Mouse (Mus musculus): Measurements from ENCODE around the gene Rab11fip4.
A peak's percentile ranks its signal among the peaks of the same experiment; 100 is the strongest.

Rab11fip4 gene

DNA sequence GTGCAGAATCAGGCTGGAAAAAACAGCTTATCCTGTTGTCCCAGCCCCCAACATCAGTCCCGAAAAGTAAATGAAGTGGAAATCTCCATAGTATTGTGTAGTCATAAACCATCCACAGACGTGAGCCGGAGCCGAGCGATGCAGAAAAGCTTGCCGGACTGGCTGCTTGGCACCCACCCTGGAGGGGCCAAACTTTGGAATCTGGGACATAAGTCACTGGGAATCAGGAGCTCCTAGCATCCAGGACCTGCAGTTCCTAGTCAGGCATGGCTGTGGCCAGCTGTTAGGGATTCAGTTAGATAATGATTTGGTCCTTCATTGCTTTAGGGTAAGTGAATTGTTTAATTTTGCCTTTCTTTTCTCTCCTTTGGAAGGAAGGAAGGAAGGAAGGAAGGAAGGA is 122.2 kb downstream of the Rab11fip4 start:
- no peak for DNase-seq (ENCODE audit: low spot score in 2 of 2)

GRCm38 (mm10) chr11:79713678-79714077 is 122.7 kb downstream of the Rab11fip4 start:
- DNase-seq (ENCODE audit: low spot score in 2 of 2): no peak

GRCm38 (mm10) chr11:79714082-79714742 is 123.2 kb downstream of the Rab11fip4 start:
- no peak for DNase-seq (ENCODE audit: low spot score in 2 of 2)

DNA sequence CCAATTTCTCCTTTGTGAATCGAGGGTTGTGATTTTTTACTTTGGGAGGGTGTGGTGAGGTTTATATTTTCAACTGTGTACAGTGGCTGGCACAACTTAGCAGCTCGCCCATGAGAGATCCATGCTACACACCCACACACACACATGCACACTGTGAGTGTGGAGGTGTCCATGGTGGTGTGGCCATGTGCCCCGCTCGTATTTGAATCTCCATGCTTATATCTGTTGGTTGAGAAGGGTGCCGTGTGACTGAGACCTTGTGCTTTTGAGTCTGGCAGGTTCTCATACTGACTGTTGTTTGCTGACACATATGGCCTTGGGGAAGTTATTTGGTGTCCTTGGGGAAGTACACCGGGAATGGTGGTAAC is 123.7 kb downstream of the Rab11fip4 start:
- DNase-seq (ENCODE audit: low spot score in 2 of 2): no peak

- DNase-seq (ENCODE audit: low spot score in 2 of 2): peak in 1 of 2 experiments; percentile 13
Observed at GRCm38 (mm10) chr11:79715316-79715715, 124.3 kb downstream of the Rab11fip4 start.

DNA sequence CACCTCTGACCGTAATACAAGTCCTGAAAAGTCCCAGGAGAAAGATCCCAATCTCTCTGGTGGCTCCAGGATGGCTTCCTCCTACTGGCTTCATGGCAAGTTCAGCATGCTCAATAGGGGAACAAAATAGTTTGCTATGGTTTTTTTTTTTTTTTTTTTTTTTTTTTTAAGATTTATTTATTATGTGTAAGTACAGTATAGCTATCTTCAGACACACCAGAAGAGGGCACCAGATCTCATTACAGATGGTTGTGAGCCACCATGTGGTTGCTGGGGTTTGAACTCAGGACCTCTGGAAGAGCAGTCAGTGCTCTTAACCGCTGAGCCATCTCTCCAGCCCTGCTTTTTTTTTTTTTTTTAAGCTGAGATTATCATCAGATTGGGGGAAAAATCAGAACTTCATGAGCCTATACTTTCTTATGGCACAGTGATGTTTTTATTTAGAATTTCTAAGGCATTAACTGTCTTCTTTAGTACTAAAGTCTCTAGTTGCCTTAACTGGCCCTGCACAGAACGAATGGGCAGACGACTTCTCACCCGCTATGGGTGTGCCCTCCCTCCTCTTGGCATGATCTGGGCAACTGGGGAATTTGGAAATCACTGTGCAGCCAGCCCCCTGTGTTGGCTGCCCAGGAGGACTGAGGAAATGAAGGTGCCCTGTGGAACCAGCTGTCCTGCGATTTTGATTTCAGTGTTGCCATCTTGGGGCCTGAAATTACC is 124.9 kb downstream of the Rab11fip4 start:
- DNase-seq (ENCODE audit: low spot score in 2 of 2): no peak

DNA sequence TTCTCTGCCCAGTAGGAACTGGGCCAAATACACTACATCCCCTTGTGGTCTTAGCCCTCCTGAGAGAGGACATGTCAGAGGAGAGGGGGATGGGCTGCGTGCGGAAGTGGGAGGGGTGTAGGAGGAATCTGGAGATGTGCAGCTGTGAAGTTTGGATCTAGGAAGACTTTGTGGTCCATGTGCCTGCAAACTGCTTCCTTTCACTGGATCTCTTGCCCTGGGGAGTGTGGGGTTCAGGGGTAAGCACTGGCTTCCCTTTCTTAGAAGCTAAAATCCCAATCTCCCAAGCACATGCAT is 125.4 kb downstream of the Rab11fip4 start:
- no peak for DNase-seq (ENCODE audit: low spot score in 2 of 2)

- DNase-seq (ENCODE audit: low spot score in 2 of 2): no peak
Observed at GRCm38 (mm10) chr11:79717271-79717670, 126.3 kb downstream of the Rab11fip4 start.

DNA sequence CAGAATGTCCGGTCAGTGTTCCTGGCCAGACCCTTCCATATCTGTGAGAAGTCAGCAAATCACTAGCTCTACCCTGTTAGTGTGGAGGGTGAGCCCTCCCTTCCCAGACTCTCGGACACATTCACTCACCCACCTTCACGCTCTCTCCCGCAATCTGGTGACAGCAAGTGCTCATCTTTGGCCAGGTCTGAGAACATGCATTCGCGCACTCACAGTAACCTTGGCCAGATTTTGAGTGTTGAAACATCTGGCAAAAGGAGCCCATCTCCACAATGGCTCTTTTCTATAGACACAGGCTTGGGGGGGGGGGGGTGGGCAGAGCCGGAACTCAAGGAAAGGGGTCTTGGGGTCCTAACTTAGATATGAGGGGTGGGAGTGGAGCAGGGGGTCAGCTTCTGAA is 126.8 kb downstream of the Rab11fip4 start:
- DNase-seq (ENCODE audit: low spot score in 2 of 2): no peak

DNA sequence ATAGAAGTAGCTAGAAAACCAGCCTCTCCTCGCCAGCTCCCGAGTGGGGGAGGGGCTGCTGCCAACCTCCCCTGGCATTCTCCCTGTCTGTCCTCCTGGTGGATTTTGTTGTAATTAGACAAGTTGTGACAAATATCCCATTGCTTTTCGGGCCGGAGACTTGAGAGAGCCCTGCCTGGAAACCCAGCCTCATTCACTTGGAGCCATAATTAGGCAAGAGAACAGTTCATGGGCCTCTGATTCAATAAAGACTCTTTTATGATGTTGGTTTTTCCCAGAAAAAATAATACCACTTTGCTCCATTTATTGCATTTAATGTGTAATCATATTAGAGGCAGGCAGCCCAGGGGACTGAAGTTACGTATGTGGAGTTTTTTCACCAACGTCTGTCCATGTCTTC is 127.2 kb downstream of the Rab11fip4 start:
- DNase-seq (ENCODE audit: low spot score in 2 of 2): no peak

- DNase-seq (ENCODE audit: low spot score in 2 of 2): no peak
Observed at GRCm38 (mm10) chr11:79718829-79719346, 127.9 kb downstream of the Rab11fip4 start.

DNA sequence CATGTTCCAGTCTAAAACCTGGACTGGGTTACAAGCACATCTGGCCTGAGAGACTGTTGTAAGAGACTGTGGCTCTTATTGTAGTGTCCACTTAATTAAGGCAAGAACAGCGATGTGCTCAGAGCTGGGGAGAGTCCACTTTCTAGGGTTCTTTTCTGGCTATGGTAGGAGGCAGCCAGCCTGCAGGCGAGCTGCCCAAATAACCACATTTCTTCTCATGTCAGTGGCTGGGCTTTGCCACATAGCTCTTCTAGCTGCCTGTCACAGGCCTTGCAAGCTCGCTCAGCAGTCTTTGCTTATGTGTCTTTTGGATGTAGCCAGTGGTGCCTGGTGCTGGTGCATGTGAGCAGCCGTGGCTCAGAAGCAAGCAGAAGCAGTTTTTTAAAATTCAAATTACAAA is 129.7 kb downstream of the Rab11fip4 start:
- no peak for DNase-seq (ENCODE audit: low spot score in 2 of 2)

GRCm38 (mm10) chr11:79722811-79723210 is 131.8 kb downstream of the Rab11fip4 start:
- no peak for DNase-seq (ENCODE audit: low spot score in 2 of 2)

DNA sequence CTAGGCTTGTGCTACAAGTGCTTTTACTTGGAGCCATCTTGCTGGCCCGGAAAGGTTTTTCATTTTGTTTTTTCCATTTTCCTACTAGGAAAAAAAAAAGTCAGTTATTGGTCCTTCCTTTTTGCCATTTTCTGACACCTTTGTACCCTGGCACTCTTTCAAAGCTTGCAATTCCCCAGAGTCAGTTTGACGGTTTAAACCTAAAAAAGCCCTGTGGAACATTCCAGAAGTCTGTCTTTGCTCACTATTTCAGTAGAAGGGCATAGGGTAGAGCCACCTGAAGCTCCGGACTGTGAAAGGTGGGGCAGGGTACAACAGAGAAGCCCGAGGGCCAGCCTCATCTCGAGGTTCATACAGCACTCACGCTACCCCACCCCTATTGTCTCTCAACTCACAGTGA is 134.0 kb downstream of the Rab11fip4 start:
- DNase-seq (ENCODE audit: low spot score in 2 of 2): no peak

DNA sequence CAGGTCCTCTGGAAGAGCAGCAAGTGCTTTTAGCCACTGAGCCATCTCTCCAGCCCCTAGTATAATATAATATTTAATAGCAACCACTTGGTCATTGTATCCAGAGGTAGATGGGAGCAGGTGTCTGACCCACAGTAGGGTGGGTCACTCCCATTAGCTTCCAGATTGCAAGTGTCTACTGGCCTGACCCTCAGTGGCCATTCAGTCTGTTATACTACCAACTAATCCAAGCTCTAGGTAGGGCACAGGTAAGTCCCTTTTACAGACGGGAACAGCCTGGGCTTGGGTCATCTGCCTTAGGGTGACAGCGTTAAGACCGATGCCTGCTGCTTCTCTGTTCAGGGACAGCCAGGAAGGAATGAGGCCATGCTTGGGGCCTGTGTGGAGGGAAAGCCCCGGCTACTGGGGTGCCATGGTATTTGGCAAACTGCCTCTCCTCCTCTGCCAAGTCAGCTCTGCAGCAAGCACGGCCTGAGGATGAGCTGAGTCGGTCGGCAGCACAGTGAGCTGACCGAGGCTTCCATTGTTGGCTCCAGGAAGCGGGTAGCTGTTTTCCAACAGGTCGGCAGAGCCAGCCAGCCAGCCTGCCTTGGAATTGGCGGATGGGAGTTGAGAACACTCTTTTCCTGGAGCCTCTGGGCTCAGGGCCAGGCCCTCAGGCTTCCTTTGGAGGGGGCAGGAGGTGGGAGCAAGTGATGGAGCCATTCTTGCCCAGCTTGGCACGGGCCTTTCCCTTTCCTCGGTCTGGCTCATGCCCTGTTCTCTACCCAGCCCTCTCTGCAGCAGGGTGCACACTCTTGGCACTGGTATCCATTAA is 138.4 kb downstream of the Rab11fip4 start:
- DNase-seq (ENCODE audit: low spot score in 2 of 2): peak; percentile 65 to 73

GRCm38 (mm10) chr11:79730462-79730861 is 139.4 kb downstream of the Rab11fip4 start:
- no peak for DNase-seq (ENCODE audit: low spot score in 2 of 2)

DNA sequence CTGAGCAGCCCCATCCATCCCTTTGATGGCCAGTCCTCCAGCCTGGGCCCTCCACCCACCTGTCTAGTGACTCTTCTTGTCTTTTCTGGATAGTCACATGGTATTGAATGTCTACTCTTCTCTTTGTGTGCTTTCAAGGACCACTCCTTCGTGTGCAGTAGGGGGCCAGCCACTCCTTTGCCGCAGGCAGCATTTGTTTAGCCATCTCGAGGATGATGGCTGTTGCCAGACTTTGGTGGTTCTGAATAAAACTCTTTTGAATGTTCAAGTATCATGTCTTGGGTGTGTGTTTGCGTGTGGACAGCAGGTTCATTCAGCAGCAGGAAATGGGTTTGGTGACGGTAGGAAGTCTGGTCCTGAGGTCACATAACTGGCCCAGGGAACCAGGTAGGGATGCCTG is 140.5 kb downstream of the Rab11fip4 start:
- no peak for DNase-seq (ENCODE audit: low spot score in 2 of 2)

GRCm38 (mm10) chr11:79733013-79733412 is 142.0 kb downstream of the Rab11fip4 start:
- no peak for DNase-seq (ENCODE audit: low spot score in 2 of 2)

- no peak for DNase-seq (ENCODE audit: low spot score in 2 of 2)
Observed at GRCm38 (mm10) chr11:79736232-79737006, 145.4 kb downstream of the Rab11fip4 start.

- no peak for DNase-seq (ENCODE audit: low spot score in 2 of 2)
Observed at GRCm38 (mm10) chr11:79737126-79737697, 146.2 kb downstream of the Rab11fip4 start.

- no peak for DNase-seq (ENCODE audit: low spot score in 2 of 2)
Observed at GRCm38 (mm10) chr11:79737865-79738502, 147.0 kb downstream of the Rab11fip4 start.

Data from heart, adult 9 months (tissue).